Mouse (Mus musculus) retina, postnatal 7 days (tissue): ENCODE data around the gene Gpr108.

Experiments used
- DNase-seq: peaks from one replicate; pipeline ENCODE4 v3.0.0-alpha.2; 2012; ENCODE audit warnings: low read depth, low spot score

Gpr108 gene

GRCm38 (mm10) chr17:57209330-57209729 lies 38.9 kb downstream of the Gpr108 start:
- DNase-seq, result no peak

- DNase-seq, result no peak
Observed at GRCm38 (mm10) chr17:57207938-57208337, 40.3 kb downstream of the Gpr108 start.

- no peak for DNase-seq
Observed at GRCm38 (mm10) chr17:57201841-57202724, 46.2 kb downstream of the Gpr108 start.

GRCm38 (mm10) chr17:57198252-57198651 lies 50.0 kb downstream of the Gpr108 start:
- DNase-seq, result no peak

- no peak for DNase-seq
Observed at GRCm38 (mm10) chr17:57195326-57196010, 52.8 kb downstream of the Gpr108 start.

- DNase-seq, result no peak
Observed at GRCm38 (mm10) chr17:57194771-57195170, 53.5 kb downstream of the Gpr108 start.

- DNase-seq, result no peak
Observed at GRCm38 (mm10) chr17:57194041-57194507, 54.2 kb downstream of the Gpr108 start, which contains the start of gene Tnfsf14. Tnfsf14 (minus strand) TSS chr17:57194177.

- DNase-seq, result no peak
Observed at GRCm38 (mm10) chr17:57188510-57189192, 59.6 kb downstream of the Gpr108 start.

GRCm38 (mm10) chr17:57185641-57186040 lies 62.6 kb downstream of the Gpr108 start:
- no peak for DNase-seq
